7 mouse cellular contexts compared by ENCODE assay signal in the genomic region with DNA sequence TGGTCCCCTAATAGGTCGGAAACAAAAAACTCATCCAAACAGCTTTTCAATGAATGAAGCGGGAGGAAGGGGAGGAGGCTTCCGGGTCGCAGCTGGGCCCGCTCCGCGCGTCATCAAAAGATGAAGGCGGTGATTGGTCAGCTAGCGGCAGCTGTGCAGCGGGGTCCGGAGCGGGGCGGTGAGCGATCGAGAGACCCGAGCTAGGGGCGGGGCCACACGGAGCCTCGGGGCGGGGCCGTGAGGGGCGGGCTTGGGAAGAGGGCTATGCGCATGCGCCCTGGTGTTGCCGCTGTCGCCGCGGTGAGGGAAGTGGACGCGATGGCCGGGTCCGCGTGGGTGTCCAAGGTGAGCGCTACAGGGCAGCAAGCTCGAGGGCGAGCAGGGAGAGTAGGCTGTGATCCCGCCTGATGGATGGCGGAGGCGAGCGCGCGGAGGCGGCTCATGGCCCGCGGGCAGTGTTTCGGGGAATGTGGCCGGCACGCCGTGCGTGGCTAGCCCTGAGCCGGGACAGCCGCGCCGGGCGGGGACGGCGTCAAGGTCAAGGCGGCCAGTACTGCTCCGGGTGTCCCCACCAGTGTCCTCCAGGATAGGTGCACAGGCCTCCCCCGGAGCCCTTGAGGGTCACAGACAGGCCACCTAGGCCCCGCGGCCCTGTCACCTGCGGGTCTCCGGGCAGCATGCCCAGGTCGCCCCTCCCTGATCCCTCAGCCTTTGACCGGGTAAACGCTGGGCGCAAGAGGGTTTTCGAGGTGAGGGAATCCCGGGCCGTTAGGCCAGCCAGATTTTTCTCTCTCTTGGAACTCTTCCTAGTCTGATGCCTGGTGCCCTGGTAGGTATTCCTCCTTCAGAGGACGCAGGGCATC. TPM values are rescaled to one million over a fixed set of nuclear protein-coding genes. Genes with fewer than 3 reads are reported as not detected.
DNase-seq lines count a peak whose midpoint lies in the region; ATAC-seq lines count a peak whose summit lies in the region.

Gene Idh3a, plus strand, starts transcription at position 136 of the 863 bp plus-strand sequence.

- ATAC-seq in embryonic facial prominence, embryonic 11.5 days (replicated peaks; ENCODE audit: insufficient number of reproducible peaks, low FRiP score, low TSS enrichment, low read depth) = peak; percentile 97
- ATAC-seq in limb, embryonic 11.5 days (ENCODE audit: insufficient number of reproducible peaks, low FRiP score, low TSS enrichment, low read depth) = peak; percentile 98
- ATAC-seq in midbrain, embryonic 14.5 days (ENCODE audit: low FRiP score, low TSS enrichment) = peak; percentile 99

- peak; percentile 100 for DNase-seq in adrenal gland, postnatal 14 days
- DNase-seq in embryonic facial prominence, embryonic 11.5 days (ENCODE audit: low spot score) = peak; percentile 98
- peak; percentile 100 for DNase-seq in heart, adult 11 months
- DNase-seq in kidney, adult 18-20 months = peak; percentile 99
- peak; percentile 100 for DNase-seq in limb, embryonic 11.5 days (ENCODE audit: low spot score)
- peak; percentile 100 for DNase-seq in midbrain, embryonic 14.5 days
- peak; percentile 99 to 100 for DNase-seq in spleen, adult 18-20 months

- H3K36me3 ChIP-seq in embryonic facial prominence, embryonic 11.5 days (replicated peaks; ENCODE audit: control insufficient read depth, insufficient read depth, low read depth, low read length) = no peaks in the 10 kb centered on the region
- no peaks in the 10 kb centered on the region for H3K36me3 ChIP-seq in limb, embryonic 11.5 days (ENCODE audit: control insufficient read depth, insufficient read depth, low read length)
- H3K36me3 ChIP-seq in midbrain, embryonic 14.5 days (ENCODE audit: control insufficient read depth, insufficient read depth, low read length) = peaks cover 15% of the 10 kb centered on the region

- peak within 1 kb of the TSS; percentile 70 for H3K9ac ChIP-seq in embryonic facial prominence, embryonic 11.5 days (replicated peaks; ENCODE audit: low read length)
- H3K9ac ChIP-seq in limb, embryonic 11.5 days (ENCODE audit: low read length) = peak within 1 kb of the TSS; percentile 78
- H3K9ac ChIP-seq in midbrain, embryonic 14.5 days (replicated peaks; ENCODE audit: low read length) = peak within 1 kb of the TSS; percentile 91

- H3K27ac ChIP-seq in embryonic facial prominence, embryonic 11.5 days (replicated peaks; ENCODE audit: low read depth, low read length) = no peak within 1 kb of the TSS
- no peak within 1 kb of the TSS for H3K27ac ChIP-seq in limb, embryonic 11.5 days (replicated peaks; ENCODE audit: low read depth, low read length)
- peak within 1 kb of the TSS; percentile 60; the same call in 1 of the 2 replicates for H3K27ac ChIP-seq in midbrain, embryonic 14.5 days (replicated peaks; ENCODE audit: low read depth, low read length)

- no peaks in the 10 kb centered on the region for H3K4me1 ChIP-seq in embryonic facial prominence, embryonic 11.5 days (ENCODE audit: control insufficient read depth, insufficient read depth, low read length)
- peaks cover 8% of the 10 kb centered on the region; the same call in 1 of the 2 replicates for H3K4me1 ChIP-seq in limb, embryonic 11.5 days (ENCODE audit: control insufficient read depth, insufficient read depth, low read length)
- H3K4me1 ChIP-seq in midbrain, embryonic 14.5 days (ENCODE audit: control insufficient read depth, insufficient read depth, low read length) = peaks cover 14% of the 10 kb centered on the region

- H3K9me3 ChIP-seq in embryonic facial prominence, embryonic 11.5 days (replicated peaks; ENCODE audit: control insufficient read depth, low read length) = no peaks in the 10 kb centered on the region
- H3K9me3 ChIP-seq in limb, embryonic 11.5 days (ENCODE audit: control insufficient read depth, low read length) = no peaks in the 10 kb centered on the region
- H3K9me3 ChIP-seq in midbrain, embryonic 14.5 days (ENCODE audit: control insufficient read depth, low read length) = no peaks in the 10 kb centered on the region

- peak within 1 kb of the TSS; percentile 81 for H3K4me2 ChIP-seq in embryonic facial prominence, embryonic 11.5 days (ENCODE audit: low read depth, low read length)
- peak within 1 kb of the TSS; percentile 85 for H3K4me2 ChIP-seq in limb, embryonic 11.5 days (ENCODE audit: low read depth, severe bottlenecking)
- peak within 1 kb of the TSS; percentile 85 for H3K4me2 ChIP-seq in midbrain, embryonic 14.5 days (ENCODE audit: low read length)

- H3K4me3 ChIP-seq in embryonic facial prominence, embryonic 11.5 days (ENCODE audit: low read depth, low read length) = peak within 1 kb of the TSS; percentile 72
- H3K4me3 ChIP-seq in limb, embryonic 11.5 days (ENCODE audit: low read depth, low read length) = peak within 1 kb of the TSS; percentile 93
- peak within 1 kb of the TSS; percentile 86 for H3K4me3 ChIP-seq in midbrain, embryonic 14.5 days (replicated peaks; ENCODE audit: low read depth, low read length)

- H3K27me3 ChIP-seq in embryonic facial prominence, embryonic 11.5 days (ENCODE audit: control insufficient read depth, insufficient read depth, low read length) = no peaks in the 10 kb centered on the region
- H3K27me3 ChIP-seq in limb, embryonic 11.5 days (ENCODE audit: control insufficient read depth, insufficient read depth, low read length) = no peaks in the 10 kb centered on the region
- no peaks in the 10 kb centered on the region for H3K27me3 ChIP-seq in midbrain, embryonic 14.5 days (ENCODE audit: control insufficient read depth, insufficient read depth, low read length)

- WGBS in embryonic facial prominence, embryonic 11.5 days = under 1% methylated on average over 64 of the region's 73 CpGs
- under 1% methylated on average over 73 of the region's 73 CpGs for WGBS in limb, embryonic 11.5 days
- under 1% methylated on average over 62 of the region's 73 CpGs for WGBS in midbrain, embryonic 14.5 days

RNA-seq across cellular contexts. Expression of gene Idh3a, which starts in this region (rescaled TPM):
- 704 and 811 TPM in 2 replicates for total RNA-seq in adrenal gland, postnatal 14 days (2021)
- polyA plus RNA-seq in embryonic facial prominence, embryonic 11.5 days (2014; fragmentation: Nextera tagmentation; extraction: Ambion mirVana) = 119 and 134 TPM in 2 replicates
- polyA plus RNA-seq in limb, embryonic 11.5 days (2014; fragmentation: Nextera tagmentation; extraction: Ambion mirVana) = 120 and 125 TPM in 2 replicates
- 150 and 153 TPM in 2 replicates for polyA plus RNA-seq in midbrain, embryonic 14.5 days (2014; fragmentation: Nextera tagmentation; extraction: Ambion mirVana)
